Mouse (Mus musculus) bone marrow macrophage, adult 2 months (primary cell): ENCODE results near the gene Ano1.

ENCODE experiments used
- CTCF ChIP-seq: IDR thresholded peaks from 2 replicates; pipeline ENCODE4 v1.5.1; 2012; ENCODE audit warnings: low read depth, mild to moderate bottlenecking, low read length, moderate library complexity
- POLR2A ChIP-seq: IDR thresholded peaks from 2 replicates; pipeline ENCODE4 v1.6.1; 2012; ENCODE audit warnings: mild to moderate bottlenecking, low read depth, low read length, borderline replicate concordance

DNA sequence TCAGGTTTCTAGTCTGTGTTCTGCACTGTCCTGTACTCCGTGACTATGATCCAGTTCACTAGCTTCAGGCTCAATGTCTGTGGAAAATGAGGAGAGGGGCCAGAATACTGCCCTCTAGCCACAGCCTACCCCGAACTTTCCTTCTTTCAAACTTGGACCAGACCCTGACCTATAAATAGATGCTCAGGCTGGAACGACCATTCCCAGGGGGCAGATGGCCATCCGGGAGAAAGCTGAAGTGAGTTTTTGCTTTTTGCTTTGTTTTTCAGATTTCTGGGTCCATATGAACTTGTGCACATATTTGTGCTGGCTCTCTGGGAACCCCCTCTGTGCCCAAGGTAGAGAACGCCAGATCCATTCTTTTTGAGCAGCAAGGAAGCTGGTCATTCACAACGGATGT, 116.9 kb downstream of the Ano1 start:
- TF ChIP-seq POLR2A (no peak), CTCF (no peak)
